Mouse (Mus musculus) ES-Bruce4 (cell line): Measurements from ENCODE around the gene St3gal3. TPM values are rescaled to one million over a fixed set of nuclear protein-coding genes. Genes with fewer than 3 reads are reported as not detected.
A peak's percentile ranks its signal among the peaks of the same experiment; 100 is the strongest.

Experiments used
- H3K27ac ChIP-seq: 2 replicates; pipeline ENCODE4 v1.5.1; 2012; ENCODE audit warnings: low read length, inconsistent platforms; ENCODE audit not compliant: insufficient read depth
- H3K27me3 ChIP-seq: 2 replicates; pipeline ENCODE4 v1.6.1; 2012; ENCODE audit warnings: mild to moderate bottlenecking, low read length, inconsistent platforms; ENCODE audit not compliant: control insufficient read depth, poor library complexity, insufficient read depth, severe bottlenecking
- H3K36me3 ChIP-seq: 2 replicates; pipeline ENCODE4 v1.6.1; 2012; ENCODE audit warnings: inconsistent platforms, mild to moderate bottlenecking, low read length, moderate library complexity; ENCODE audit not compliant: control insufficient read depth, poor library complexity, insufficient read depth, severe bottlenecking
- H3K4me1 ChIP-seq: one replicate; pipeline ENCODE4 v1.8.1; 2011; ENCODE audit warnings: low read length; ENCODE audit not compliant: control insufficient read depth, insufficient read depth
- H3K4me3 ChIP-seq: 2 replicates; pipeline ENCODE4 v1.5.1; 2011; ENCODE audit warnings: low read depth, mild to moderate bottlenecking, low read length
- H3K9ac ChIP-seq: 2 replicates; pipeline ENCODE4 v1.6.1; 2012; ENCODE audit warnings: low read depth, mild to moderate bottlenecking, inconsistent platforms; ENCODE audit not compliant: poor library complexity, severe bottlenecking
- H3K9me3 ChIP-seq: replicated peaks from 2 replicates; pipeline ENCODE4 v1.6.1; 2012; ENCODE audit warnings: mild to moderate bottlenecking, low read length, inconsistent platforms; ENCODE audit not compliant: control insufficient read depth, poor library complexity, insufficient read depth, severe bottlenecking
- CTCF ChIP-seq: IDR thresholded peaks from one replicate; pipeline ENCODE4 v1.8.1; 2011; ENCODE audit warnings: low read depth, low read length
- EP300 ChIP-seq: IDR thresholded peaks from 2 replicates; pipeline ENCODE4 v1.6.1; 2011; ENCODE audit warnings: low read depth, low read length; ENCODE audit not compliant: insufficient read depth
- POLR2A ChIP-seq: IDR thresholded peaks from one replicate; pipeline ENCODE4 v1.8.1; 2011; ENCODE audit warnings: low read length; ENCODE audit not compliant: insufficient read depth
- polyA plus RNA-seq: library from polyadenylated mRNA; stranded (reverse); fragments of >200 nt; gene quantifications from 2 replicates; pipeline ENCODE4 v1.2.4, GENCODE M21; 2011; ENCODE audit warnings: low read depth; ENCODE audit not compliant: missing spikeins, insufficient read depth, insufficient read length

Gene St3gal3
- polyA plus RNA-seq, 1 experiment: 13.9 TPM

DNA sequence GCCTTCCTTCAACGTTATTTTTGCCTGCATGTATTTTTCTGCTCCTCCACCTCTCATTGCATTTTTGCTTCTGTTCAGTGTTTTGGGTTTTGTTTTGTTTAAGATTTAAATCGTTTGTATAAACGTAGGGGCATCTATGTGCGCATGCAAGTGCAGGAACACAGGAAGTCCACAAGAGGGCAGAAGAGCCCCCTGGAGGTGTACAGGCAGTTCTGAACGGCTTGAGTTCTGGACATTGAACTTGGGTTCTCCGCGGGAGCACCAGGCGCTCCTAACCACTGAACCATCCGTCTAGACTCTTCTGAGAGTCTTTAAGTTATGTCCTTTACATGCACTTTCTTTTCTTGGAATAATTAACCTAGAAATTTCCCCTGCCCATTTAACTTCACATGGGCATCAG is 44.8 kb downstream of the St3gal3 start:
- H3K9me3 ChIP-seq: no peaks in the 10 kb centered on the region
- no peak overlapping the region for H3K9ac ChIP-seq
- no peak overlapping the region for H3K27ac ChIP-seq
- no peaks in the 10 kb centered on the region for H3K27me3 ChIP-seq
- H3K4me3 ChIP-seq: no peak overlapping the region
- TF ChIP-seq EP300 (no peak), CTCF (peak; percentile 84)
- H3K36me3 ChIP-seq: no peaks in the 10 kb centered on the region
- H3K4me1 ChIP-seq: no peaks in the 10 kb centered on the region

DNA sequence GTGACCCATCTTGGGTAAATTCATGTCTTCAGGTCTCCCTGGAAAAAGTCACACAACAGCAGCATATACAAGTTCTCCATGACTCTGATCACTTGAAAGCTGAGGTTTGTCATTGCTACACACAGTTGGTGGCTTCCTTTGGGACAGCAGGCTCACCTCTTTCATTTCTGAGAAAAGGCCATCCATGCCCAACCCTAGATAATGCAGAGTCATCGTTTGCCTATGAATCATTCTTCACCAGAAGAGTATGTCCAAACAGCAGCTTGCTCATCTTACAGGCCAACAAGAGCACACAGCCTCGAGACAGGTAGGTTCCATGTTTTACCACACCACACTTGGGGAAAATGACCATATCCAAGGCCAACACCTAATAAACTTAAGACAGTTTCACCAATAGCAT is 45.9 kb downstream of the St3gal3 start:
- TF ChIP-seq POLR2A: no peak
- no peak for TF ChIP-seq CTCF
- TF ChIP-seq EP300: no peak

DNA sequence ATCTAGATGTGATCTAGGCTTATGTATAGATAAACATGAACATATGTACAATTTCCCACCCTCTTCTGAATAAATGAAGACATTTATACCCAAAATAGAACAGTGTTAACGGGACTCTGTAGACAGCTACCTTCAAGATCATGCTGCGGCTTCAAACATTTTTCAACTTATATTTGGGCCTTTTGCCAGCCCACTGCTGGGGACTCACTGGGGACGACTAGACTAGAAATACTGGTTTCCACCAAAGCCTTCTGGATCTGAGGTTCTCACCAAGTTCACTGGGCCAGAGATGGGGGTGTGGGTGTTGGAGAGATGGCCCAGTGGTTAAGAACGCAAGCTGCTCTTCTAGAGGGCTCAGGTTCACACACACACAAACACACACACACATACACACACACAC is 49.7 kb downstream of the St3gal3 start:
- Histone ChIP-seq H3K4me3 (no peak overlapping the region), H3K36me3 (no peaks in the 10 kb centered on the region), H3K27me3 (no peaks in the 10 kb centered on the region), H3K9ac (no peak overlapping the region), H3K27ac (no peak overlapping the region), H3K4me1 (no peaks in the 10 kb centered on the region), H3K9me3 (no peaks in the 10 kb centered on the region)
- TF ChIP-seq CTCF (no peak), POLR2A (no peak), EP300 (no peak)

More for the DNA sequence above, 45.9 kb downstream of the St3gal3 start:
- Histone ChIP-seq H3K4me3 (no peak overlapping the region), H3K27ac (no peak overlapping the region), H3K9me3 (no peaks in the 10 kb centered on the region), H3K4me1 (no peaks in the 10 kb centered on the region), H3K9ac (no peak overlapping the region), H3K36me3 (no peaks in the 10 kb centered on the region), H3K27me3 (no peaks in the 10 kb centered on the region)

DNA sequence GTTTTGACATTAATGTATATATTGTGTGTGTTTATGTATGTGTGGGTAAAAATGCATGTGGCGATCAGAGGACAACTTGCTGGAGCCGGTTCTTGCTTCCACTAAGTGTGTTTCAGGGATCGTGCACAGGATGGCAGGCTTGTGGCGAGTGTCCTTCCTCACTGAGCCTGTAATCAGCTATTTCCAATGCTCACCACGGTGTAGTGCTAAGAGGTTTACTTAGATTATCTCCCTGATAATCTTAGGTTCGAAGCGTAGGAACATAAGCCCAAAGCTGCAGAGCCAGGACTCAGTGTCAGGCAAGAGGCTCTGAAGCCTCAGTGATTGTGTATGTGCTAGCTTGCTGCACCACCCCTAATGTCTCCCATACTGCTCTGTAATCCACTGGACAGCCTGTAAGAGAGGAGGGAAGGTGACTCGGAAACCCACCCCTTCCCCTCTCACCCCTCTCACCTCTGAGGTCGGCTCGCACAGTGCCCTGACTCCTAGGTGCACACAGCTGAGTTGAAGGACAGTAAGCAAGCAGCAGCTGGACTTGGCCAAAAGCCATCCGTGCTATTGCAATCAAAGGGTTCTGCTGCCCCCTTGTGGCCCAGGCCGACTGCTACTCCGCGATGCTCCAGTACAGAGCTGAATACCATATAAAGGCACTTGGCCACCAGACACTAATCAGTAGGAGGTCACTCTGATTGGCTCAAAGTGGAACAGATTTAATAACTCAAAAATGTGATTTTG is 51.3 kb downstream of the St3gal3 start:
- TF ChIP-seq EP300 (0 out of 2 replicates have a peak, but pooled peaks have one; percentile 48), CTCF (peak; percentile 98), POLR2A (no peak)
- Histone ChIP-seq H3K27me3 (no peaks in the 10 kb centered on the region), H3K4me1 (no peaks in the 10 kb centered on the region), H3K36me3 (no peaks in the 10 kb centered on the region), H3K4me3 (no peak overlapping the region), H3K9ac (no peak overlapping the region), H3K9me3 (no peaks in the 10 kb centered on the region), H3K27ac (no peak overlapping the region)

DNA sequence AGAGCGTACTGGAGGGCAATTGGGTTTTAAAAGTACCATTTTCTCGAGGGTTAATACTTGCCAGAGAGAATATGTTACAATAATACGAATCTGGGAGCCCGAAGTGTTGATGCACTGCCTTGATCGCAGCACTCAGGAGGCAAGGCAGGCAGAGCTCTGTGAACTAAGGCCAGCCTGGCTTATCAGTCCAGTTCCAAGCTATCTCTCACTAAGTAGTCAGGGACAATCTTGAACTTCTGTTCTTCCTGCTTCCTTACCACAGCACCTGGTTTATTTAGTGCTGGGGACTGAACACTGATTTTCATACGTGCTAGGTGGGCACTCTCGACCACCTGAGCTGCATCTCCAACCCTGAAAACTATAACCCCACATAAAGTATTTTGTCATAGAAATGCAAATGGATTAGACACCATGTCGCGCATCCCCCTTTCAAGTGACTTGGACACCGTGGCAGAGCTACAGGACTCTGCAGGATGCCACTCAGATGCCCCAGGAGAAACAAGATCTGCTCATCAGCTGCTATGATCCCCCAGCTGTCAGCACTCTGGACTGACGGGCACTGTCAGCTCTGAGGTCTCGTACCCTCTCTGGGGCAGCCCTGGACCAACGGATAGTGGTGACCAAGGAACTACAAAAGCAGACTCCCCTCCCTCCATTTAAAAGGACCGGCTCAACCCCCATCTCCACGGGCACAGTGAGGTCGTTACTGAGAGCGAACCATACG is 52.9 kb downstream of the St3gal3 start:
- TF ChIP-seq CTCF (no peak), POLR2A (no peak)
- Histone ChIP-seq H3K4me3 (no peak overlapping the region), H3K9ac (no peak overlapping the region), H3K27ac (no peak overlapping the region), H3K4me1 (no peaks in the 10 kb centered on the region), H3K9me3 (no peaks in the 10 kb centered on the region), H3K36me3 (no peaks in the 10 kb centered on the region), H3K27me3 (no peaks in the 10 kb centered on the region)

DNA sequence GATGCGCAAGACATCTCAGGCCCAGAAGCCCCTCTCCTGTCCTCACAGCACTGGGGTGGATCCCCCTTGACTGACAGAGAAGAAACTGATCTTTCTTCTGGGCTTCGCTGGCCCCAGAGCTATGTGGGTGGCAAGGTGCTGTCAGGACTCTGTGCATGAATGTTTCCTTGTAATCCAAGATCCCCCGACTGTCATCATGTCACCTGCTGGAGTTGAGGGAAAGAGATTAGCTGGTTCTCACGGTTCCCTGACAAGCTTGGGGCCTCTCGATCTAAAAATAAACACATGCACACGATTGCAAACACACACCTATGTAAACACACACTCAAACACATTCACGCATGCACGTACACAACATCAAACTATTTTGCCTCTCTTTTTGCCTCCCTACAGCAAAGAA is 54.2 kb downstream of the St3gal3 start:
- no peaks in the 10 kb centered on the region for H3K4me1 ChIP-seq
- no peak overlapping the region for H3K27ac ChIP-seq
- no peaks in the 10 kb centered on the region for H3K36me3 ChIP-seq
- H3K4me3 ChIP-seq: no peak overlapping the region
- no peaks in the 10 kb centered on the region for H3K27me3 ChIP-seq
- H3K9me3 ChIP-seq: no peaks in the 10 kb centered on the region
- TF ChIP-seq CTCF (no peak), EP300 (no peak), POLR2A (no peak)
- H3K9ac ChIP-seq: no peak overlapping the region
